Mouse (Mus musculus) C2C12 (cell line): ENCODE data around the gene Sez6. TPM values are rescaled to one million over a fixed set of nuclear protein-coding genes. Genes with fewer than 3 reads are reported as not detected.

Experiments
- H3K27me3 ChIP-seq: one replicate; pipeline ENCODE4 v1.6.1; 2011; ENCODE audit not compliant: control insufficient read depth, insufficient read depth, insufficient read length
- H3K36me3 ChIP-seq: one replicate; pipeline ENCODE4 v1.6.1; 2011; ENCODE audit not compliant: control insufficient read depth, insufficient read depth
- H3K4me3 ChIP-seq: one replicate; pipeline ENCODE4 v1.5.1; 2011; ENCODE audit warnings: mild to moderate bottlenecking, control low read depth; ENCODE audit not compliant: poor library complexity, insufficient read depth, severe bottlenecking
- H3K79me2 ChIP-seq: one replicate; pipeline ENCODE4 v1.6.1; 2011; ENCODE audit not compliant: control insufficient read depth, insufficient read depth
- H3K79me3 ChIP-seq: one replicate; pipeline ENCODE4 v1.6.1; 2011; ENCODE audit warnings: low read depth, control low read depth
- H3ac ChIP-seq: one replicate; pipeline ENCODE3; 2011; ENCODE audit warnings: low read depth; ENCODE audit not compliant: control insufficient read depth, insufficient read length
- CEBPB ChIP-seq: IDR thresholded peaks from one replicate; pipeline ENCODE4 v1.6.1; 2011; ENCODE audit warnings: low read depth, mild to moderate bottlenecking, control low read depth, moderate library complexity
- CTCF ChIP-seq: IDR thresholded peaks from one replicate; pipeline ENCODE4 v1.5.1; 2011; ENCODE audit not compliant: control insufficient read depth, insufficient read depth, insufficient read length
- FOSL1 ChIP-seq: IDR thresholded peaks from one replicate; pipeline ENCODE4 v1.8.0; 2011; ENCODE audit warnings: mild to moderate bottlenecking, low read length; ENCODE audit not compliant: poor library complexity, insufficient read depth, severe bottlenecking
- MAX ChIP-seq: IDR thresholded peaks from one replicate; pipeline ENCODE4 v1.6.1; 2011; ENCODE audit warnings: mild to moderate bottlenecking, control low read depth
- MYOD1 ChIP-seq: IDR thresholded peaks from one replicate; pipeline ENCODE4 v1.6.1; 2011; ENCODE audit warnings: low read depth; ENCODE audit not compliant: control insufficient read depth, insufficient read length
- MYOG ChIP-seq: IDR thresholded peaks from one replicate; pipeline ENCODE4 v1.6.1; 2011; ENCODE audit not compliant: control insufficient read depth, insufficient read length; ENCODE audit errors: extremely low read depth
- USF1 ChIP-seq: IDR thresholded peaks from one replicate; pipeline ENCODE4 v1.6.1; 2011; ENCODE audit warnings: low read depth, mild to moderate bottlenecking, control low read depth, moderate library complexity
- polyA plus RNA-seq: library from polyadenylated mRNA; unstranded; fragments of >200 nt; fragmentation: generic; extraction: Trizol; gene quantifications from one replicate; pipeline ENCODE4 v1.2.1, GENCODE M21; 2012; ENCODE audit warnings: missing spikeins

Sez6 gene
- polyA plus RNA-seq, 1 experiment, result not detected

GRCm38 (mm10) chr11:77931541-77932433, 1.2 kb downstream of the Sez6 start:
- TF ChIP-seq CTCF (no peak), MYOG (no peak), USF1 (no peak), FOSL1 (no peak), MYOD1 (no peak), CEBPB (no peak), MAX (no peak)
- no peaks in the 10 kb centered on the region for H3K79me2 ChIP-seq
- H3K79me3 ChIP-seq, result no peaks in the 10 kb centered on the region
- no peak overlapping the region for H3ac ChIP-seq
- peaks cover 59% of the 10 kb centered on the region for H3K27me3 ChIP-seq
- H3K36me3 ChIP-seq, result no peaks in the 10 kb centered on the region
- no peak overlapping the region for H3K4me3 ChIP-seq

DNA sequence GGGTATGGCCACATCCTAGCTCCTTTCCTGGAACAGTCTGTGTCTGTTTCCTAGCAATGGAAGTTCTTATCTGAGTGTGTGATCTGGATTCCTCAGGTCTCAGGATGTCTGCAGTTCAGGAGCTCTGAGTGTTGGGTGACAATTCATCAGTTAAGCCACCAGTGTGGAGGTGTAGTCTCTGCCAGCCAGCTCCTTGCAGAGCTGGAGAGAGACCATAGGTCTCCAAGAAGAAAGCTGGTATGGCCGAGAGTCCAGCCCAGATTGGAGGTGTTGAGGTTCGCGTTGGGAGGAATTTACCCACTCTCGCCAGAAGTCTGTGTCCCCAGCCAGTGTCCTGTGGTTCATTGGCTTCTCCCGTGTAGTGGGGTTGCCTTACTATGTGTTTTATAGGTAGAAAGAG, 2.0 kb downstream of the Sez6 start:
- H3ac ChIP-seq, result no peak overlapping the region
- TF ChIP-seq MYOD1 (no peak), MYOG (no peak), CTCF (no peak), USF1 (no peak), CEBPB (no peak), MAX (no peak), FOSL1 (no peak)

DNA sequence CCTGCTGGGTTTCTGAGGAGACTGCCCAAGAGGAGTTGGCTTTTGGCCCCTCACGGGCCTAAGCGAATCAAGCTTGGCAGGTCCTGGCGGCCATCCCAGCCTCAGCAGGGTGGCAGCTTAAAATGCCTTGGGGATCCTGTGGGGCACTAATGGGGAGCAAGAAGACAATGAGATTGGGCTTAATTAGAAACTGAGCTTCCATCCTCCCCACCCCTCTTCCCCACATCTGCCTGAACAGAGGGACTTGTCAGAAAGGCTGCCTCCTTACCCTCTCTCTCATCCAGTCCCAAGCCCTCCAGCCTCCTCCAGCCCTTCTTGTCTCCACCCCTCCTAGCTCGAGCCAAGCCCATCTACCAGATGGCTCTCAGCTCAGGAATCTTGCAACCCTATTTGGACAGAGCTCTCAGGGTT, 3.5 kb downstream of the Sez6 start:
- H3K27me3 ChIP-seq, result peaks cover 70% of the 10 kb centered on the region
- no peaks in the 10 kb centered on the region for H3K79me3 ChIP-seq
- H3K79me2 ChIP-seq, result no peaks in the 10 kb centered on the region
- H3K4me3 ChIP-seq, result no peak overlapping the region
- no peaks in the 10 kb centered on the region for H3K36me3 ChIP-seq
- H3ac ChIP-seq, result no peak overlapping the region
- TF ChIP-seq CEBPB, result no peak
- TF ChIP-seq MAX, result no peak
- TF ChIP-seq FOSL1, result no peak
- no peak for TF ChIP-seq MYOG
- TF ChIP-seq USF1, result no peak
- no peak for TF ChIP-seq MYOD1
- TF ChIP-seq CTCF, result no peak

More for the DNA sequence above, 2.0 kb downstream of the Sez6 start:
- H3K79me3 ChIP-seq, result no peaks in the 10 kb centered on the region
- H3K79me2 ChIP-seq, result no peaks in the 10 kb centered on the region
- H3K36me3 ChIP-seq, result no peaks in the 10 kb centered on the region
- H3K27me3 ChIP-seq, result peaks cover 64% of the 10 kb centered on the region
- H3K4me3 ChIP-seq, result no peak overlapping the region

DNA sequence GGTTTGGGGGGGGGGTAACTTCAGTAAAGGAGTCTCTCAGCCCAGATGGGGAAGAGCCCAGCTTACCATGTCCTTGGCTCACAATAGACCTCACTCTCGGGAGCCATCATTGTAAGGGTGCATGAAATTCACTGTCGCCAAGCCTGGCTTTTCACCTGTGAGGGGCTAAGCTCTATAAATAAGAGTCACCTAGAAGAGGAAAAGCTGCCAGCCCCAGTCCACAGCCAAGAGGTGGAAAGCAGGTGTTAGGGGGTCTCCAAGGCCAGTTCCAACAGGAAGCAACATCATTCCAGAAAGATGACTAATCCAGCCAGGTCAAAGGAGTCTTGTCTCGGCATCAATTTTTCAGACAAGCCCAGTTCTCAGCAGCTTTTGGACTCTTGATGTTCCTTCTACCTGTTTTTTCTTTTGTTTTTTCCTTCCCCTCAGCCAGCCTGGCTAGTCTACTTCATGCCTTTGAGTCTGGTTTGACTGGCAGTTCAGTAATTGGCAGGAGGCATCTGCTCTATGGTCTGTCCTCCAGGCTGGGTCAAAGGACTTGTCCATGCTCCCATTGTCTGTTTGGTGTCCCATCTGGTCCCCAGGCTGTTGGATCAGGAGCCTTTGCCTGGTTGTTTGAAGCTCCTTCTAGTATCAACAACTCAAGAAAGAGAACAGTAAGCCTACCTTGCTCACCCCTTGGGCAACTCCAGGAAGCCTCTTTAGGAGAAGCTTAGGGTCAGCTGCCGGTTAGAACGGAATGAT, 4.1 kb downstream of the Sez6 start:
- no peaks in the 10 kb centered on the region for H3K36me3 ChIP-seq
- no peak overlapping the region for H3ac ChIP-seq
- TF ChIP-seq CTCF (no peak), CEBPB (no peak), MYOD1 (no peak), MYOG (no peak), MAX (no peak), USF1 (no peak)
- H3K79me3 ChIP-seq, result no peaks in the 10 kb centered on the region
- no peaks in the 10 kb centered on the region for H3K79me2 ChIP-seq
- H3K27me3 ChIP-seq, result peaks cover 76% of the 10 kb centered on the region
- H3K4me3 ChIP-seq, result no peak overlapping the region

DNA sequence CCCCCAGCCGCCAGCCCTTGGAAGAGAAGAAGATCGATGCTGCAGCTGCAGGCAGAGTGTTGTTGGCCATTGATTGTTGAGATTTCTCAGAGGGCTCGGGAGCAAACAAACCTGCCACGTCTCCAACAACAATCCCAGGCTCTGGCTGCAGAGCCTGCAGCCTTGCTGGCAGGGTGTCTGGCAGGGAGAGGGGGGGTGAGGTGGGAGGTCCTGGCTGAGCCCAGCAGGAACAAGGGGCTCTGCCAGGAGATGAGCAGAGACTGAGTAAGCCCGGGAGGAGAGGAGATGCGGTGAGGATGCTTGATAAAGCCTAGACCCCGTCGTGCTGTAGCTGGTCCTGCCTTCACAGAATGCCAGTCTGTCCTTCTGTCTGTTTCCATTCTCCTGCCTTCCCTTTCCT, 6.2 kb downstream of the Sez6 start:
- no peak overlapping the region for H3ac ChIP-seq
- no peaks in the 10 kb centered on the region for H3K79me3 ChIP-seq
- no peaks in the 10 kb centered on the region for H3K79me2 ChIP-seq
- H3K4me3 ChIP-seq, result no peak overlapping the region
- H3K36me3 ChIP-seq, result no peaks in the 10 kb centered on the region
- TF ChIP-seq FOSL1, result no peak
- TF ChIP-seq MYOG, result no peak
- no peak for TF ChIP-seq USF1
- no peak for TF ChIP-seq CTCF
- no peak for TF ChIP-seq MAX
- no peak for TF ChIP-seq CEBPB
- no peak for TF ChIP-seq MYOD1
- H3K27me3 ChIP-seq, result peaks cover 83% of the 10 kb centered on the region
